Mouse (Mus musculus): Measurements from ENCODE around the gene Srcin1.

The Srcin1 gene

DNA sequence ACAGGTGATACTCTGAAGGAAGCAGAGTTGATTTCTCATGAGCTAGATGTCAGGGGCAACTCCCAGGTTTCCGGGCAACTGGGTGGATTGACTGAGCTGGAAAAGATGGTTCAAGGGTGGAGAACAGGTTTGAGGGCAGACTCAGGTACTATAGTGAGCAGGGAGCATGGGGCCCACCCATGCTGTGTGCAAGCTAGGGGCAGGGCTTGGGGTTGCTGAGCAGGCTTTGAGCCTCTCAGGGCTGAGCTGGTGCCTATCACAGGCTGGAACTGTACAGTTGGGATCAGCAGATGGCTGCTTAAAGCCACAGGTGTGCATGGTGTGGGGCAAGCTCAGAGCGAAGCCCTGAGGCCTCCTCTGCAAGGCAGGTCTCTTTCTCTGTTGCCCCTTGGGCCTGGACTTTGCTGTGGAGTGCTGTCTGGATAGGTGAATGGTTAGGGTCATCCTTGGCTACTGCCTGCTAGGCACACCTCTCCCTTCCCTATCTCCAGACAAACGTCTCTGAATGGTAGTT lies 114.6 kb downstream of the Srcin1 start:
- no peak for DNase-seq

All from liver (tissue).